In the genomic region with DNA sequence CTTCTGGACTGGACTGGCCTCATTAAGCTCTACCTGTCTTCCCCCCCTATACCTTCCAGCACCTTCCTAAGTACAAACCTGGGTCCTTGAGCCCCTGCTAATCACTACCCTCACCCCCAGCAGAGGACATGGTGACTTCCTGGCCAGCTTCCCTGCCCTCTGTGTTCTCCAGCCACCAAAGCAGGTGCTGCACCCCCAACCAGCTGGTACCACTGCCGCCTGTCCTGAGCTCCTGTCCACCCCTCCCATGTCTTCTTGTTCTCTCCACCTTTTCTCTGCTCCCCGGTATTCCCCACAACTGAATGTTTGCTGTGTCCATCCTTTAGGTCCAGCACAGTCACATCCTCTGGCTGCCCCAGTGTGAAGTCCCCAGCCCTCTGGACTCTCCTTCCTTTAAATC, we compare ENCODE assay signal across 12 mouse cellular contexts. TPM values are rescaled to one million over a fixed set of nuclear protein-coding genes. Genes with fewer than 3 reads are reported as not detected.
DNase-seq lines count a peak whose midpoint lies in the region; ATAC-seq and TF ChIP-seq lines count a peak whose summit lies in the region.
"Had no signal": no experiment of that assay in that cellular context is flagged by ENCODE, and none has a peak within 500 bp of the region (broad histone marks: within the 10 kb centered on the region; RNA-seq: fewer than 3 reads in every experiment).

No protein-coding gene starts in this region.

- no peak overlapping the region for H3K4me3 ChIP-seq in kidney, embryonic 16.5 days (ENCODE audit: low read length)
- no peak overlapping the region for H3K4me3 ChIP-seq in kidney, embryonic 14.5 days (ENCODE audit: low read length)
- no peak overlapping the region for H3K4me3 ChIP-seq in hindbrain, embryonic 10.5 days
- H3K4me3 ChIP-seq in intestine, postnatal 0 days (ENCODE audit: low read depth, low read length) = no peak overlapping the region
- H3K4me3 ChIP-seq in neural tube, embryonic 15.5 days (replicated peaks) = no peak overlapping the region
- H3K4me3 ChIP-seq: limb, embryonic 12.5 days; lung, embryonic 15.5 days had no signal

- 56% methylated on average over 2 of the region's 2 CpGs for WGBS in kidney, embryonic 16.5 days
- 57% methylated on average over 2 of the region's 2 CpGs for WGBS in kidney, embryonic 14.5 days
- 69% methylated on average over 2 of the region's 2 CpGs for WGBS in hindbrain, embryonic 10.5 days
- 60% methylated on average over 2 of the region's 2 CpGs for WGBS in intestine, postnatal 0 days
- WGBS in neural tube, embryonic 15.5 days = 53% methylated on average over 2 of the region's 2 CpGs

- no peak for ATAC-seq in kidney, embryonic 16.5 days (ENCODE audit: low FRiP score, low TSS enrichment)
- ATAC-seq in kidney, embryonic 14.5 days (ENCODE audit: low FRiP score, low TSS enrichment) = no peak
- no peak for ATAC-seq in intestine, postnatal 0 days
- no peak for ATAC-seq in neural tube, embryonic 15.5 days (ENCODE audit: low FRiP score)
- ATAC-seq in frontal cortex, adult (ENCODE audit: low TSS enrichment) = no peak

- H3K27ac ChIP-seq in kidney, embryonic 16.5 days (ENCODE audit: low read length) = no peak overlapping the region
- H3K27ac ChIP-seq in kidney, embryonic 14.5 days (ENCODE audit: low read depth, low read length) = no peak overlapping the region
- H3K27ac ChIP-seq in hindbrain, embryonic 10.5 days = peak overlapping the region; percentile 82
- peak overlapping the region; percentile 9; the same call in 1 of the 2 replicates for H3K27ac ChIP-seq in intestine, postnatal 0 days (ENCODE audit: low read depth, low read length)
- peak overlapping the region; percentile 39; the same call in 1 of the 2 replicates for H3K27ac ChIP-seq in neural tube, embryonic 15.5 days (replicated peaks)
- H3K27ac ChIP-seq: heart, embryonic 10.5 days; limb, embryonic 12.5 days; lung, embryonic 15.5 days had no signal

- H3K4me1 ChIP-seq in kidney, embryonic 16.5 days (ENCODE audit: insufficient read depth, low read length) = peaks cover 9% of the 10 kb centered on the region
- peaks cover 7% of the 10 kb centered on the region; the same call in 1 of the 2 replicates for H3K4me1 ChIP-seq in kidney, embryonic 14.5 days (ENCODE audit: control insufficient read depth, insufficient read depth, low read length)
- peaks cover 91% of the 10 kb centered on the region for H3K4me1 ChIP-seq in hindbrain, embryonic 10.5 days (replicated peaks)
- H3K4me1 ChIP-seq in intestine, postnatal 0 days (replicated peaks; ENCODE audit: control insufficient read depth, insufficient read depth, low read length) = no peaks in the 10 kb centered on the region
- peaks cover 47% of the 10 kb centered on the region for H3K4me1 ChIP-seq in neural tube, embryonic 15.5 days

- H3K4me2 ChIP-seq in kidney, embryonic 16.5 days (replicated peaks; ENCODE audit: low read depth, low read length) = no peak overlapping the region
- H3K4me2 ChIP-seq in kidney, embryonic 14.5 days (replicated peaks; ENCODE audit: low read depth, low read length) = no peak overlapping the region
- H3K4me2 ChIP-seq in intestine, postnatal 0 days (replicated peaks; ENCODE audit: low read depth) = no peak overlapping the region; the same call in 1 of the 2 replicates
- H3K4me2 ChIP-seq in neural tube, embryonic 15.5 days = no peak overlapping the region
- H3K4me2 ChIP-seq: limb, embryonic 12.5 days; lung, embryonic 15.5 days had no signal

- 0 out of 2 replicates have a peak overlapping the region, but pooled peaks have one; percentile 2 for H3K9ac ChIP-seq in kidney, embryonic 16.5 days (replicated peaks; ENCODE audit: low read length)
- no peak overlapping the region for H3K9ac ChIP-seq in kidney, embryonic 14.5 days (ENCODE audit: low read depth, low read length)
- H3K9ac ChIP-seq in intestine, postnatal 0 days (ENCODE audit: low read depth, low read length) = no peak overlapping the region
- H3K9ac ChIP-seq in neural tube, embryonic 15.5 days (replicated peaks) = no peak overlapping the region
- H3K9ac ChIP-seq: limb, embryonic 12.5 days; lung, embryonic 15.5 days had no signal

- no peaks in the 10 kb centered on the region for H3K27me3 ChIP-seq in kidney, embryonic 16.5 days (ENCODE audit: insufficient read depth, low read length)
- H3K27me3 ChIP-seq in kidney, embryonic 14.5 days (ENCODE audit: control insufficient read depth, insufficient read depth, low read length) = no peaks in the 10 kb centered on the region
- H3K27me3 ChIP-seq in hindbrain, embryonic 10.5 days (ENCODE audit: insufficient read depth, poor library complexity, severe bottlenecking) = peaks cover 23% of the 10 kb centered on the region
- H3K27me3 ChIP-seq in intestine, postnatal 0 days (replicated peaks; ENCODE audit: control insufficient read depth, insufficient read depth, low read length) = no peaks in the 10 kb centered on the region
- no peaks in the 10 kb centered on the region for H3K27me3 ChIP-seq in neural tube, embryonic 15.5 days (replicated peaks)
- H3K27me3 ChIP-seq: limb, embryonic 12.5 days; lung, embryonic 15.5 days had no signal

- no peak for TF ChIP-seq CTCF in intestine, postnatal 0 days (IDR thresholded peaks at IDR 0.05; ENCODE audit: low read depth)

- H3K36me3 ChIP-seq in kidney, embryonic 16.5 days (ENCODE audit: insufficient read depth, low read length) = no peaks in the 10 kb centered on the region
- no peaks in the 10 kb centered on the region for H3K36me3 ChIP-seq in kidney, embryonic 14.5 days (ENCODE audit: control insufficient read depth, insufficient read depth, low read length)
- no peaks in the 10 kb centered on the region for H3K36me3 ChIP-seq in hindbrain, embryonic 10.5 days
- H3K36me3 ChIP-seq in intestine, postnatal 0 days (ENCODE audit: control insufficient read depth, insufficient read depth) = no peaks in the 10 kb centered on the region; the same call in 1 of the 2 replicates
- no peaks in the 10 kb centered on the region for H3K36me3 ChIP-seq in neural tube, embryonic 15.5 days
- H3K36me3 ChIP-seq: heart, embryonic 10.5 days; limb, embryonic 12.5 days; lung, embryonic 15.5 days had no signal

- no peak for DNase-seq in hindbrain, embryonic 10.5 days (ENCODE audit: low spot score)
- no peak for DNase-seq in lung, postnatal 4 days
- DNase-seq: kidney, postnatal 36 days; right cerebral cortex, postnatal 14 days had no signal

- H3K9me3 ChIP-seq in kidney, embryonic 16.5 days (ENCODE audit: low read length) = no peaks in the 10 kb centered on the region
- no peaks in the 10 kb centered on the region for H3K9me3 ChIP-seq in kidney, embryonic 14.5 days (ENCODE audit: control insufficient read depth, low read length)
- no peaks in the 10 kb centered on the region for H3K9me3 ChIP-seq in hindbrain, embryonic 10.5 days
- no peaks in the 10 kb centered on the region for H3K9me3 ChIP-seq in intestine, postnatal 0 days (ENCODE audit: control insufficient read depth)
- H3K9me3 ChIP-seq in neural tube, embryonic 15.5 days (replicated peaks) = no peaks in the 10 kb centered on the region
- H3K9me3 ChIP-seq: heart, embryonic 10.5 days; limb, embryonic 12.5 days; lung, embryonic 15.5 days had no signal

RNA-seq across cellular contexts. Expression of gene Rab11fip4, which starts 19.4 kb away (rescaled TPM):
- 11.0 and 11.4 TPM in 2 replicates for polyA plus RNA-seq in kidney, embryonic 16.5 days (2015; fragmentation: Nextera tagmentation; extraction: Ambion mirVana)
- polyA plus RNA-seq in kidney, embryonic 14.5 days (2014; fragmentation: Nextera tagmentation; extraction: Ambion mirVana) = 4.8 and 7.1 TPM in 2 replicates
- polyA plus RNA-seq in hindbrain, embryonic 10.5 days (2016; fragmentation: Nextera tagmentation; extraction: Ambion mirVana) = 15.0 and 15.6 TPM in 2 replicates
- polyA plus RNA-seq in intestine, postnatal 0 days (2015; fragmentation: Nextera tagmentation; extraction: Ambion mirVana) = 1.5 and 1.7 TPM in 2 replicates
- polyA plus RNA-seq in neural tube, embryonic 15.5 days (2015; fragmentation: Nextera tagmentation; extraction: Ambion mirVana) = 23.1 and 24.1 TPM in 2 replicates

Comparison
In these comparisons a context has a peak if more than half of its experiments do, and no peak if none do; other contexts are left out.
1. H3K27ac ChIP-seq: peak in hindbrain, embryonic 10.5 days (single experiment), intestine, postnatal 0 days (single experiment) and neural tube, embryonic 15.5 days (single experiment); none in kidney, embryonic 16.5 days (single experiment) and kidney, embryonic 14.5 days (single experiment).